Mouse (Mus musculus): ENCODE data around the gene Mosmo. TPM values are rescaled to one million over a fixed set of nuclear protein-coding genes. Genes with fewer than 3 reads are reported as not detected.
A peak's percentile ranks its signal among the peaks of the same experiment; 100 is the strongest.

Gene Mosmo
- polyA plus RNA-seq, 1 experiment from 2014 or later = 13.8 TPM

GRCm38 (mm10) chr7:120677764-120678531, 530 bp downstream of the Mosmo start:
- Histone ChIP-seq H3K9ac (peak overlapping the region; percentile 93), H3K4me3 (peak overlapping the region; percentile 86), H3K27ac (replicated peaks) (peak overlapping the region; percentile 88), H3K9me3 (no peaks in the 10 kb centered on the region), H3K27me3 (no peaks in the 10 kb centered on the region), H3K36me3 (no peaks in the 10 kb centered on the region), H3K4me1 (replicated peaks) (peaks cover 45% of the 10 kb centered on the region), H3K4me2 (peak overlapping the region; percentile 72)
- peak; percentile 78 for ATAC-seq (ENCODE audit: low read depth)
- 2% methylated on average over 42 of the region's 42 CpGs for WGBS

DNA sequence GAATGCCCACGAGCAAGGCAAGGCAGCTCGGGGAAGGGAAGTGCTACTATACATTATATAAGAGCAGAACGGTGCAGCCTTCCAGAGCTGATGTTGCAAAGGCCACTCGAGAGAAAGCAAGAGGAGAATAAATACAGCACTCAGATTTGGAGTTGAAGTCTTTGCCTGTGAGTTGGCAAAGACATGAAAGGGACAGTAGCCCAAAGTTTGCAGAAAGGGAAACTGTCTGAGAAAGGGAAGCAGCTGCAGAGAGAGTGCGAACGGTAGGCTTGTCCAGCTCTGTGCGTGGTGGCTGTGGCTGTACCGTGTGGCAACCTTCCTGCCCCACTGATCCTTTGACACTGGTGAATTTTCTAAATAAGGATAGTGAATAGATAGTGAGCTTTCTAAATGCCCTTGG, 1.6 kb downstream of the Mosmo start:
- peak overlapping the region; percentile 93 for H3K9ac ChIP-seq

DNA sequence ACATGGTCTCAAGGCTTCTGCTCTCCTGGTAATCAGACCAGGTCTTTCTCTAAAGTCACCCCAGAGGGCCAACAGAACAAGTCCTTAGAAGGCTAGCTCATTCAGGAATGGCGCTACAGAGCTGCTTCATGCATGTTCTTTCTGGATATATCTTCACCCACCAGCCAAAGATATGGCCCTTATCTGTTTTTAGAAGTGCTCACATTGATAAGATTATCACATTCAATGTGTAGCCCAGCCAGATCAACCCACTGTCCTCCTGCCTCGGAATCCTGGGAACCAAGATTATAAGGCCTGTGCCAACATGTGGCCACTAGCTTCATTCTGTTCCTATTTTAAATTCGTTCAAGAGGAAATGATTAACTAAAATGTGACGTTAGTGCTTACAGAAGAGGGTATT, 4.6 kb downstream of the Mosmo start:
- Histone ChIP-seq H3K4me3 (no peak overlapping the region), H3K9ac (no peak overlapping the region), H3K4me1 (replicated peaks) (peaks cover 46% of the 10 kb centered on the region), H3K27ac (replicated peaks) (no peak overlapping the region), H3K4me2 (no peak overlapping the region), H3K36me3 (no peaks in the 10 kb centered on the region), H3K9me3 (no peaks in the 10 kb centered on the region), H3K27me3 (no peaks in the 10 kb centered on the region)
- 85% methylated on average over 4 of the region's 4 CpGs for WGBS
- ATAC-seq (ENCODE audit: low read depth) = no peak

More for the DNA sequence above, 1.6 kb downstream of the Mosmo start:
- H3K4me1 ChIP-seq (replicated peaks) = peaks cover 45% of the 10 kb centered on the region
- H3K4me2 ChIP-seq = peak overlapping the region; percentile 72
- H3K4me3 ChIP-seq = peak overlapping the region; percentile 86
- ATAC-seq (ENCODE audit: low read depth) = no peak
- H3K27me3 ChIP-seq = no peaks in the 10 kb centered on the region
- no peaks in the 10 kb centered on the region for H3K9me3 ChIP-seq
- H3K27ac ChIP-seq (replicated peaks) = no peak overlapping the region
- no peaks in the 10 kb centered on the region for H3K36me3 ChIP-seq
- 62% methylated on average over 8 of the region's 8 CpGs for WGBS

GRCm38 (mm10) chr7:120684731-120685161, 7.3 kb downstream of the Mosmo start:
- Histone ChIP-seq H3K27me3 (no peaks in the 10 kb centered on the region), H3K36me3 (no peaks in the 10 kb centered on the region; the same call in 1 of the 2 replicates), H3K9ac (no peak overlapping the region), H3K9me3 (no peaks in the 10 kb centered on the region), H3K27ac (replicated peaks) (no peak overlapping the region), H3K4me2 (no peak overlapping the region), H3K4me3 (no peak overlapping the region), H3K4me1 (replicated peaks) (peaks cover 27% of the 10 kb centered on the region)
- ATAC-seq (ENCODE audit: low read depth) = no peak
- 90% methylated on average over 2 of the region's 2 CpGs for WGBS

DNA sequence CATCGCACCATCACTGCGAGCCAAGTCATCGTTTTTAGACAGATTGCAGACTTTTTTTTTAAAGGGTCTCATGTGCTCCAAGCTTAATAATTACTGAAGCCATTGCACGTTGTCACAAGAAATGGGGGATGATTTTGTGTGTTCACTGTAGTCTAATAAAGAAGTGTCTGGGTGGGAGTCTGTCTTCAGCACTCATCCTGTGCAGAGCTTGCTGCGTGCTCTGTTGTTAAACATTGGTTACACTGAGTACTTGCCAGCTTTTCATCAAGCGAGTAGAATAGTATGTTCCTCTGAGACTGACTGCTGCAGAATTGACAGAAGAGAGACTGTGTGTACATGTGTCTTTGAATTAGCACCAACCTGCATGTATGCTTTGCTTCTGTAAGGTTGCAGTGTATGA, 7.8 kb downstream of the Mosmo start:
- no peak overlapping the region for H3K9ac ChIP-seq
- H3K4me1 ChIP-seq (replicated peaks) = peaks cover 23% of the 10 kb centered on the region
- ATAC-seq (ENCODE audit: low read depth) = no peak
- no peak overlapping the region for H3K4me3 ChIP-seq
- no peaks in the 10 kb centered on the region for H3K9me3 ChIP-seq
- WGBS = 86% methylated on average over 6 of the region's 6 CpGs
- no peaks in the 10 kb centered on the region; the same call in 1 of the 2 replicates for H3K36me3 ChIP-seq
- no peak overlapping the region for H3K4me2 ChIP-seq
- H3K27me3 ChIP-seq = no peaks in the 10 kb centered on the region
- H3K27ac ChIP-seq (replicated peaks) = no peak overlapping the region

DNA sequence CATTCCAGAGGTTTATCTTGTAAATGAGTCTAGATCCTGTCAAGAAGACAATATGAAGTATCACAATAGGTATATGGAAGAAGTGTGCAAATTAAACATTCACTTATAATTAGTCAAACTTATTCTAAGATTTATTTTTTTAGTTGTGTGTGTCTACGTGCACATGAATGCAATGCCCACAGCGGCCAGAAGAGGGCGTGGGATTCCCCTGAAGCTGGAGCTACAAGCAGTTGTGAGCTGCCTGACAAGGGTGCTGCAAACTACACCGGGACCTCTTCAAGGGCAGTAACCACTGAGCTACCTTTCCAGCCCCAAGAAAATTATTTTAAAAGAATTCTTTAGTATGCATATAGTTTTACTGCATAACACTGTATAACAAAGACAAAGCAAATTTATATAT, 13.2 kb downstream of the Mosmo start:
- Histone ChIP-seq H3K4me1 (replicated peaks) (peaks cover 7% of the 10 kb centered on the region), H3K4me2 (no peak overlapping the region), H3K9ac (no peak overlapping the region), H3K27ac (replicated peaks) (no peak overlapping the region), H3K9me3 (no peaks in the 10 kb centered on the region), H3K4me3 (no peak overlapping the region), H3K27me3 (no peaks in the 10 kb centered on the region), H3K36me3 (peaks cover 6% of the 10 kb centered on the region)
- ATAC-seq (ENCODE audit: low read depth) = no peak
- WGBS = 67% methylated on average over 4 of the region's 4 CpGs

- 90% methylated on average over 5 of the region's 5 CpGs for WGBS
Measured at GRCm38 (mm10) chr7:120693831-120694375, 16.5 kb downstream of the Mosmo start.

GRCm38 (mm10) chr7:120695196-120695595, 17.8 kb downstream of the Mosmo start:
- no peak overlapping the region for H3K4me2 ChIP-seq
- no peaks in the 10 kb centered on the region for H3K27me3 ChIP-seq
- no peak overlapping the region for H3K27ac ChIP-seq (replicated peaks)
- WGBS = 12% methylated on average over 6 of the region's 6 CpGs
- no peak for ATAC-seq (ENCODE audit: low read depth)
- H3K4me3 ChIP-seq = no peak overlapping the region
- peaks cover 5% of the 10 kb centered on the region for H3K4me1 ChIP-seq (replicated peaks)
- H3K36me3 ChIP-seq = peaks cover 6% of the 10 kb centered on the region; the same call in 1 of the 2 replicates
- no peak overlapping the region for H3K9ac ChIP-seq
- no peaks in the 10 kb centered on the region for H3K9me3 ChIP-seq

More at GRCm38 (mm10) chr7:120693831-120694375, 16.5 kb downstream of the Mosmo start:
- peaks cover 5% of the 10 kb centered on the region for H3K4me1 ChIP-seq (replicated peaks)
- H3K4me2 ChIP-seq = no peak overlapping the region
- H3K27ac ChIP-seq (replicated peaks) = no peak overlapping the region
- no peak overlapping the region for H3K4me3 ChIP-seq
- no peak for ATAC-seq (ENCODE audit: low read depth)
- H3K9me3 ChIP-seq = no peaks in the 10 kb centered on the region
- no peaks in the 10 kb centered on the region for H3K27me3 ChIP-seq
- no peak overlapping the region for H3K9ac ChIP-seq
- H3K36me3 ChIP-seq = peaks cover 6% of the 10 kb centered on the region

GRCm38 (mm10) chr7:120695641-120696040, 18.2 kb downstream of the Mosmo start:
- WGBS = 31% methylated on average over 1 of the region's 1 CpGs

GRCm38 (mm10) chr7:120696331-120696730, 18.9 kb downstream of the Mosmo start:
- no peak for ATAC-seq (ENCODE audit: low read depth)
- Histone ChIP-seq H3K36me3 (peaks cover 6% of the 10 kb centered on the region; the same call in 1 of the 2 replicates), H3K9me3 (no peaks in the 10 kb centered on the region), H3K27me3 (no peaks in the 10 kb centered on the region), H3K4me2 (no peak overlapping the region), H3K27ac (replicated peaks) (no peak overlapping the region), H3K4me1 (replicated peaks) (peaks cover 5% of the 10 kb centered on the region), H3K9ac (no peak overlapping the region), H3K4me3 (no peak overlapping the region)
- 72% methylated on average over 2 of the region's 2 CpGs for WGBS

More at GRCm38 (mm10) chr7:120695641-120696040, 18.2 kb downstream of the Mosmo start:
- H3K4me2 ChIP-seq = no peak overlapping the region
- H3K9me3 ChIP-seq = no peaks in the 10 kb centered on the region
- no peak overlapping the region for H3K9ac ChIP-seq
- no peak overlapping the region for H3K27ac ChIP-seq (replicated peaks)
- H3K4me1 ChIP-seq (replicated peaks) = peaks cover 5% of the 10 kb centered on the region
- no peak for ATAC-seq (ENCODE audit: low read depth)
- H3K27me3 ChIP-seq = no peaks in the 10 kb centered on the region
- peaks cover 6% of the 10 kb centered on the region; the same call in 1 of the 2 replicates for H3K36me3 ChIP-seq
- no peak overlapping the region for H3K4me3 ChIP-seq

DNA sequence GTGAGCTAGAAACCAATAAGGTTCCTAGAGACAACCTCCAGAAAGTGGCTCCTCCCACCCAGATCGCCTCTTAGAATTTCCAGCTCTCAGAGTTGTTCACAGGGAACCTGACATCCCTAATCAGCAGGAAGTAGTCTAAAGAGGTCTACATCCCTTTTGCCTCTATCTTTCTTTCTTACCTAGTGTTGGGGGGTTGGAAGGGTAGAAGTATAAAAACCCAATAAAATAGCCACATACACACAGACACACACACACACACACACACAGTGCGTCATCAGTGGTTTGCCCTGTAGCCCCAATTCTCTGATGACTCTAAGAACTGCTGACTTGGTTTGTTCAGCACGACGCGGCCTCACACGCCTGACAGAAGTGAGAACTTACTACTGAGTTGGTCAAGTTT, 22.2 kb downstream of the Mosmo start:
- WGBS = 91% methylated on average over 6 of the region's 6 CpGs
- H3K4me3 ChIP-seq = no peak overlapping the region
- no peak overlapping the region for H3K4me2 ChIP-seq
- peaks cover 5% of the 10 kb centered on the region for H3K4me1 ChIP-seq (replicated peaks)
- no peak overlapping the region for H3K27ac ChIP-seq (replicated peaks)
- ATAC-seq (ENCODE audit: low read depth) = no peak
- H3K27me3 ChIP-seq = no peaks in the 10 kb centered on the region
- H3K9me3 ChIP-seq = no peaks in the 10 kb centered on the region
- no peak overlapping the region for H3K9ac ChIP-seq
- no peaks in the 10 kb centered on the region for H3K36me3 ChIP-seq

GRCm38 (mm10) chr7:120703888-120704287, 26.5 kb downstream of the Mosmo start:
- Histone ChIP-seq H3K27ac (replicated peaks) (no peak overlapping the region), H3K4me3 (no peak overlapping the region), H3K4me1 (replicated peaks) (no peaks in the 10 kb centered on the region), H3K9me3 (no peaks in the 10 kb centered on the region), H3K36me3 (no peaks in the 10 kb centered on the region), H3K9ac (no peak overlapping the region), H3K27me3 (no peaks in the 10 kb centered on the region), H3K4me2 (no peak overlapping the region)
- WGBS = 80% methylated on average over 3 of the region's 3 CpGs
- ATAC-seq (ENCODE audit: low read depth) = no peak
